13 mouse cellular contexts compared by ENCODE assay signal in genomic region chr5:149588814-149589534, GRCm38 (mm10). TPM values are rescaled to one million over a fixed set of nuclear protein-coding genes. Genes with fewer than 3 reads are reported as not detected.
DNase-seq lines count a peak whose midpoint lies in the region; ATAC-seq and TF ChIP-seq lines count a peak whose summit lies in the region.
"Had no signal": no experiment of that assay in that cellular context is flagged by ENCODE, and none has a peak within 500 bp of the region (broad histone marks: within the 10 kb centered on the region; RNA-seq: fewer than 3 reads in every experiment).

No protein-coding gene starts in this region.

- no peaks in the 10 kb centered on the region for H3K27me3 ChIP-seq in liver, adult 2 months (ENCODE audit: control insufficient read depth, insufficient read depth, low read length)
- no peaks in the 10 kb centered on the region for H3K27me3 ChIP-seq in liver, embryonic 12.5 days (replicated peaks)
- H3K27me3 ChIP-seq: forebrain, embryonic 13.5 days; liver, embryonic 15.5 days had no signal

- ATAC-seq in liver, embryonic 12.5 days: no peak
- ATAC-seq in common myeloid progenitor, adult 5-6 weeks (replicated peaks; ENCODE audit: low read depth, poor library complexity, severe bottlenecking): peak; percentile 67
- ATAC-seq: forebrain, embryonic 13.5 days had no signal

- H3K4me1 ChIP-seq in liver, adult 2 months (ENCODE audit: control insufficient read depth, insufficient read depth, low read length): no peaks in the 10 kb centered on the region
- H3K4me1 ChIP-seq in liver, embryonic 12.5 days: peaks cover 15% of the 10 kb centered on the region
- H3K4me1 ChIP-seq: forebrain, embryonic 13.5 days had no signal

- intact Hi-C loops in gastrocnemius, postnatal 14 days (cut with DNase I; ENCODE audit: low total_unique reads): no loop called here

- H3K4me3 ChIP-seq in liver, adult 2 months (ENCODE audit: insufficient read depth, low read depth, low read length): no peak overlapping the region
- H3K4me3 ChIP-seq in liver, embryonic 12.5 days: no peak overlapping the region
- H3K4me3 ChIP-seq: forebrain, embryonic 13.5 days; liver, embryonic 15.5 days had no signal

- H3K27ac ChIP-seq in liver, adult 2 months (replicated peaks; ENCODE audit: insufficient read depth, low read depth, low read length): no peak overlapping the region; the same call in 1 of the 2 replicates
- H3K27ac ChIP-seq in liver, embryonic 12.5 days: no peak overlapping the region
- H3K27ac ChIP-seq: forebrain, embryonic 13.5 days; liver, embryonic 15.5 days had no signal

- no peaks in the 10 kb centered on the region for H3K36me3 ChIP-seq in liver, adult 2 months (ENCODE audit: control insufficient read depth, insufficient read depth, low read length)
- no peaks in the 10 kb centered on the region for H3K36me3 ChIP-seq in liver, embryonic 12.5 days
- H3K36me3 ChIP-seq: liver, embryonic 15.5 days had no signal

- TF ChIP-seq POLR2A in liver, adult 2 months (IDR thresholded peaks at IDR 0.05; ENCODE audit: extremely low read depth, insufficient read depth, low read length): no peak

- WGBS in liver, adult 2 months: 56% methylated on average over 7 of the region's 7 CpGs
- 15% methylated on average over 7 of the region's 7 CpGs for WGBS in liver, embryonic 12.5 days (ENCODE audit: insufficient replicate concordance)

- peak; percentile 14; the same call in 1 of the 2 replicates for TF ChIP-seq CTCF in liver, adult 2 months (IDR thresholded peaks at IDR 0.05; ENCODE audit: low read depth, low read length)

- no peaks in the 10 kb centered on the region for H3K9me3 ChIP-seq in liver, embryonic 12.5 days (replicated peaks)
- H3K9me3 ChIP-seq: forebrain, embryonic 13.5 days; liver, embryonic 15.5 days had no signal

- H3K9ac ChIP-seq in liver, adult 2 months (ENCODE audit: low read depth, low read length): no peak overlapping the region
- no peak overlapping the region for H3K9ac ChIP-seq in liver, embryonic 12.5 days
- H3K9ac ChIP-seq: forebrain, embryonic 13.5 days; liver, embryonic 15.5 days had no signal

- no peaks in the 10 kb centered on the region for H3K79me2 ChIP-seq in liver, adult 2 months (ENCODE audit: control insufficient read depth, insufficient read depth, low read length)

- peak; percentile 19 for DNase-seq in gastrocnemius, postnatal 10 days
- DNase-seq in gastrocnemius, postnatal 14 days: no peak
- DNase-seq in liver, adult 2 months (ENCODE audit: extremely low read depth, low read depth, low spot score): no peak
- DNase-seq in kidney, postnatal 25 days: peak; percentile 37 to 67
- DNase-seq in c-Kit-positive CD71-positive TER-119-positive erythroid progenitor cells, embryonic 14.5 days (ENCODE audit: low spot score): no peak
- no peak for DNase-seq in cerebellum, adult 11 months
- DNase-seq: adrenal gland, postnatal 10 days; cerebellum, adult 18-20 months; gastrocnemius, postnatal 36 days had no signal

- H3K4me2 ChIP-seq in liver, embryonic 12.5 days: no peak overlapping the region
- H3K4me2 ChIP-seq: forebrain, embryonic 13.5 days; liver, embryonic 15.5 days had no signal

RNA-seq across cellular contexts. Expression of gene Hsph1, which starts 47.2 kb away (rescaled TPM):
- total RNA-seq in gastrocnemius, postnatal 10 days (2021): 10 to 100 TPM; 30.0 to 37.7 TPM
- total RNA-seq in gastrocnemius, postnatal 14 days (2021): 10 to 100 TPM; 36.1 to 39.7 TPM
- total RNA-seq in liver, adult 2 months (2014; rRNA removed): 17.2 and 19.1 TPM in 2 replicates
- 9.7 and 14.1 TPM in 2 replicates for polyA plus RNA-seq in liver, adult 2 months (2012; rRNA removed)
- 69.5 and 76.4 TPM in 2 replicates for polyA plus RNA-seq in liver, embryonic 12.5 days (2016; fragmentation: Nextera tagmentation; extraction: Ambion mirVana)
- total RNA-seq in common myeloid progenitor, adult 5-6 weeks (2017): 72.0 and 88.1 TPM in 2 replicates

Comparison
In these comparisons a context has a peak if more than half of its experiments do, and no peak if none do; other contexts are left out.
1. DNase-seq: peak in gastrocnemius, postnatal 10 days (single experiment) and kidney, postnatal 25 days (2 of 2); none in gastrocnemius, postnatal 14 days (single experiment), liver, adult 2 months (single experiment), c-Kit-positive CD71-positive TER-119-positive erythroid progenitor cells, embryonic 14.5 days (single experiment) and cerebellum, adult 11 months (single experiment).